Mouse (Mus musculus) midbrain, embryonic 10.5 days (tissue): ENCODE results near the gene Rsrc2. TPM values are rescaled to one million over a fixed set of nuclear protein-coding genes. Genes with fewer than 3 reads are reported as not detected.
"Not testable (repeated sequence)": the region's sequence is repeated elsewhere in the genome, so short reads cannot be mapped to it uniquely, and the experiment has no call there.

Source experiments
- DNase-seq: peaks from one replicate; pipeline ENCODE4 v3.0.0-alpha.2; 2017; ENCODE audit warnings: low spot score
- H3K27ac ChIP-seq: fragments of 300-500 bp; sonication (generic); replicated peaks from 2 replicates; pipeline ENCODE4 v1.5.1; 2016; ENCODE audit warnings: mild to moderate bottlenecking
- H3K27me3 ChIP-seq: fragments of 300-500 bp; sonication (generic); 2 replicates; pipeline ENCODE4 v1.6.1; 2016; ENCODE audit warnings: low read depth, mild to moderate bottlenecking; ENCODE audit not compliant: poor library complexity, severe bottlenecking
- H3K36me3 ChIP-seq: fragments of 300-500 bp; sonication (generic); 2 replicates; pipeline ENCODE4 v1.6.1; 2016; ENCODE audit warnings: mild to moderate bottlenecking, moderate library complexity
- H3K4me1 ChIP-seq: fragments of 300-500 bp; sonication (generic); 2 replicates; pipeline ENCODE4 v1.6.1; 2016
- H3K4me3 ChIP-seq: fragments of 300-500 bp; sonication (generic); 2 replicates; pipeline ENCODE4 v1.5.1; 2016; ENCODE audit warnings: mild to moderate bottlenecking, moderate library complexity
- H3K9me3 ChIP-seq: fragments of 300-500 bp; sonication (generic); replicated peaks from 2 replicates; pipeline ENCODE4 v1.6.1; 2016; ENCODE audit warnings: mild to moderate bottlenecking
- WGBS: fragments of 180-500 bp; shearing (Covaris S2); methylation state at CpG from one replicate; pipeline ENCODE4 v1.1.7; 2016; 5-methylcytosine and 5-hydroxymethylcytosine counted together
- polyA plus RNA-seq: library from polyadenylated mRNA; unstranded; fragments of >200 nt; fragmentation: Nextera tagmentation; extraction: Ambion mirVana; gene quantifications from 2 replicates; pipeline ENCODE4 v1.2.1, GENCODE M21; 2016

The Rsrc2 gene
- 126 and 151 TPM in 2 replicates for polyA plus RNA-seq

DNA sequence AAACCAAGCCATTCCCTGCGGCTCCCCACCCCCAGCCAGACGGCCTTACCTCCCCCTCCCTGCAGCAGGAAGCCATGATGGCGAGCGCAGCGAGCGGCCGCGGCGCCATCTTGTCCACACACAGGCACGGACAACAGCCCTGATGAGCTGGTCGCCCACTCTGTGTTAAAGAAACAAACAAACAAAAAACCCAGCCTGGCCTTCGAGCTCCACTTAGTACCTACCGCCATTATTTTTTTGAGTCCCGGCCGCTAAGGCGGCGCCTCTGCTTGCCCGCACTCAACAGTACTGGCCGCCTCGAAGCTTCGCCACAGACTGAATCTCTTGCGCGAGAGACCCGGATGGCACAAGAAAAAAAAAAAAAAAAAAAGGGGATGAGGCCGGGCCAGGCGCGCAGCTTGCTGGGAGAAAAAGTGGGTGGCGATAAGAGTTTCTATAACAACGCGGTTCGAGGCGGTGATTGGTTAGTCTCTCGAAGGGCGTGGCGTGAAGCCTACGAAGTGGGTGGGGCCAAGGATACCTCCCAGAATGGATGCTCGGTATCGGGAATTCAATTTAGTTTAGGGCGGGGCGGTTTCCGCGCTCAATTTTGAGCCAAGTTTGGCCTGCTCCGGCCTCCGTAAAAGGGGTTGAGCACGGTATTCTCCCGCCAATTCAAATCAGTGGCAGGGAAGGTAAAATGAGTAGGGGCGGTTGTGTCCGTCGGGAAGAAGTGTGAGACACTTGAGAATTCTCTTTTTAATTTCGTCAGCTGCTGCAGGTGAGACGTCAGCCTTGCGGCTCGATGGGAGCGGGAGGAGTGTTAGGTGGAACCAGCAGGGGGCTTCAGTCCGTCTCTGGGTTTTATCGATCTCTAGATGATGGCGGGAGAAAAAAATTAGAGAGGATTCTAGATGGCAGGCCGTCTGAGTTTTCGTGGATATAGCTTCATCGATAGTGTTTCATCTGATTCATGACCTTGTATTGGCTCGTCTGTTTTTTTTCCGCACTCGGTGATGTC, at the start of gene Rsrc2, which contains the start of gene Kntc1:
Gene Rsrc2 (minus strand): TSS at position 350 of the 1,000 bp plus-strand sequence.
Gene Kntc1 (plus strand): TSS at position 652 of the 1,000 bp plus-strand sequence.
- H3K27me3 ChIP-seq, result no peaks in the 10 kb centered on the region
- H3K4me3 ChIP-seq, result peak within 1 kb of the TSS; percentile 73
- no peaks in the 10 kb centered on the region for H3K9me3 ChIP-seq
- DNase-seq, result peak; percentile 99
- peaks cover 36% of the 10 kb centered on the region for H3K4me1 ChIP-seq
- H3K36me3 ChIP-seq, result peaks cover 56% of the 10 kb centered on the region
- WGBS, result under 1% methylated on average over 63 of the region's 63 CpGs
- peak within 1 kb of the TSS; percentile 98 for H3K27ac ChIP-seq

DNA sequence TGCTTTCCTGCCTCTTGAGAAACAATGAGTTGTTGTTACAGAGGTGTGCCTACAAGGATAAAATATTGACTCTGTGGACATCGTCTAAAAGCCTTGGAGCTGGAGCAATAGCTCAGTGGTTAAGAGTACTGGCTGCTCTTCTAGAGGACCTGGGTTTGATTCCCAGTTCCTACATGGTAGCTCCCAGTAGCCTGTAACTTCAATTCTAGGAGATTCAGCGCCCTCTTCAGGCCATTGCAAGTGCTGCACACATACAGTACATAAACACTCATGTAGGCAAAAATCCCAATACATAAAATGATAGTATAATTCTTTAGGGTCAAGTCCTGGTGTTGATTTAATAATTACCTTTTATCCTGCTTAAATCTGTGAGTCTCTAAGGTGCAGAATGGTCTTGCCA, 43.9 kb upstream of the Rsrc2 start:
- WGBS, result 88% methylated on average over 2 of the region's 2 CpGs
- Histone ChIP-seq H3K9me3 (no peaks in the 10 kb centered on the region), H3K27me3 (no peaks in the 10 kb centered on the region), H3K4me3 (no peak overlapping the region), H3K36me3 (peaks cover 100% of the 10 kb centered on the region), H3K4me1 (no peaks in the 10 kb centered on the region), H3K27ac (no peak overlapping the region)
- DNase-seq, result no peak

DNA sequence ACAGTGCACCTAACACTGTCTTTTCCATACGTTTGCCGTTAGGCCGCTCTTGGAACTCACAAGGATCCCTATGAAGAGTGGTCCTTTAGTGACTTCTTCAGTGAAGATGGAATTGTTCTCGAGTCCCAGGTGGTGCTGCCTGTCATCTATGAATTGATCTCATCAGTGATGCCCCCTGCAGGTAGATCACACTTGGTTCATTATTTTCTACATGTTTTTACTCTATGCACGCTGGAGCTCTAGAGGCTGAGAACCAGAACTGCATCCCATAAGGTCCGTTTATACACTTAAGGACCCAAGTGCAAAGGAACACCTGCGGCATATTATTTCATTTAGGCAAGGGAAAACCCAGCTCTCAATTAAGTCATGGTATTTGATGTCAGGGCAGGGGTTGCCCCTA, 39.8 kb upstream of the Rsrc2 start:
- Histone ChIP-seq H3K4me1 (no peaks in the 10 kb centered on the region), H3K27ac (no peak overlapping the region), H3K36me3 (peaks cover 100% of the 10 kb centered on the region), H3K4me3 (no peak overlapping the region), H3K9me3 (no peaks in the 10 kb centered on the region), H3K27me3 (no peaks in the 10 kb centered on the region)
- 93% methylated on average over 7 of the region's 7 CpGs for WGBS
- no peak for DNase-seq

DNA sequence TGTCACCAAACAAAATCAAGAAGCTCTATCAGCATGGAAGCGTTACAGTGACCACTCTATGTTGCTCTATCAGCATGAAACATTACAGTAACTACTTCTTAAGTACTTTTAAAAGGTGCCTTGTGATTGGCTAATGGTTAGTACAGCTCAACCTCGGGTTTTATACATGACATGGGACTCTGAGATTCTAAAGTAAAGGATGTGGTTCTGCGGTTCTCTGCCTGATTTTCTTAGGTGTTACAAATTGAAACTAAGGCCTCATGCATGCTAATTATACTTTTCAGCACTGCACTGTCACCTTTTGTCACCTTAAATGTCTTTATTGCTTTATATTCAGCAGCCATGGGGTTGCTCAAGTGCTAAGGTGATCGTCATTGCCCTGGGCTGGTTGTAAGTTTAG, 32.6 kb upstream of the Rsrc2 start:
- WGBS, result 90% methylated on average over 4 of the region's 4 CpGs
- Histone ChIP-seq H3K27me3 (no peaks in the 10 kb centered on the region), H3K36me3 (peaks cover 100% of the 10 kb centered on the region), H3K4me3 (no peak overlapping the region), H3K4me1 (no peaks in the 10 kb centered on the region), H3K27ac (no peak overlapping the region), H3K9me3 (no peaks in the 10 kb centered on the region)
- no peak for DNase-seq

DNA sequence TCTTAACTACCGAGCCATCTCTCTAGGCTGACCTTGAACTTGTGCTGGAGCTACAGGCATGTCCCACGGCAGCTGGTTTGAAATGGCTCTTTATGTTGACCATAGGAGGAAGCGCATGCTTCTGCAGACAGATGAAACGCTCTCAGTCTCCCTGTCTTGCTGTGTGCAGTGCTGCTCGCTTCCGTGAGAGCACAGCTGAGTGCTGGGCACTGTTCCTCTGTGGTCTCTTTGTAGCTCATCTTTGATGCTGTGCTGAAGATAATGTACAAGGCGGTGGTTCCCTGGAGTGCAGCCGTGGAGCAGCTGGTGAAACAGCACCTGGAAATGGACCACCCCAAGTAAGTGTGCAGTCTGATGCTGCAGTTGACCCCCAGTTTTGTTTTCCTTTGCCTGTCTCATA, 31.5 kb upstream of the Rsrc2 start:
- H3K27me3 ChIP-seq, result no peaks in the 10 kb centered on the region
- no peaks in the 10 kb centered on the region for H3K9me3 ChIP-seq
- no peak overlapping the region for H3K4me3 ChIP-seq
- H3K27ac ChIP-seq, result no peak overlapping the region
- 94% methylated on average over 8 of the region's 8 CpGs for WGBS
- DNase-seq, result no peak
- no peaks in the 10 kb centered on the region for H3K4me1 ChIP-seq
- peaks cover 100% of the 10 kb centered on the region for H3K36me3 ChIP-seq

DNA sequence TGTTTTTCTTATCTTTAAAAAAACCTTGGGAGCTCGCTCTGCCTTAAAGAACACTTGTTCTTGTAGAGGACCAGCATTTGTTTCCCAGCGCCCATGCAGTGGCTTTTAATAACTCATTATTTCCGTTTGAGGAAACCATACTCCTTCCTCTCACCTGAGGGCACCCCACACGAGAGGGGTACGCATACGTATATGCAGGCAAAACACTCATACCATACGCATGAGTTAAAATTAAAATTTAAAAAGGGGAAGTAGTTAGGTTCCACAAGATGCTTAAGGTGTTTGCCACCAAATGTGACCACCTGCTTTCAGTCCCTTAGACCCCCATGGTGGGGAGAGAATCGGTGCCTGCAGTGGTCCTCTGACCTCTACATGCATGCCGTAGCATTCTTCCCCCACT, 24.2 kb upstream of the Rsrc2 start:
- no peaks in the 10 kb centered on the region for H3K4me1 ChIP-seq
- WGBS, result 95% methylated on average over 9 of the region's 9 CpGs
- H3K27ac ChIP-seq, result no peak overlapping the region
- no peak overlapping the region for H3K4me3 ChIP-seq
- no peaks in the 10 kb centered on the region for H3K27me3 ChIP-seq
- no peaks in the 10 kb centered on the region for H3K9me3 ChIP-seq
- peaks cover 100% of the 10 kb centered on the region for H3K36me3 ChIP-seq
- DNase-seq, result no peak

DNA sequence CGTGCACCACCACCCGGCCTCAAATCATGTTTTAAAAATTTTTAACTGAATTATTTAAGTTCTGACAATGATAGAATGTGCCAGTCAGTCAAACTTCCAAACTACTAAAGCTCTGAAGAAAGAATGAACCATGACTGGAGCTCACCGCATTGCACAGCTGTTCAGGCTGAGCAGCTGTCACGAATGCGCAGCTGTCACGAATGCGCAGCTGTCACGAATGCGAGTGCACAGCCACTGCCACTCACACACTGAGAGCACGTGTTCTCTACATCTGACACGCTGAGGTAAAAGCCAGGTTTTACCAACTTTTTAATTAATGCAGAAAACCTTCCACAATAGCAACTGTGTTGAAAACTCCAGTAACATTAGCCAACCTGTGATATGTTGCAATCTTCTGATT, 17.2 kb upstream of the Rsrc2 start:
- H3K4me1 ChIP-seq, H3K27ac ChIP-seq, H3K9me3 ChIP-seq, H3K27me3 ChIP-seq, DNase-seq, H3K4me3 ChIP-seq: not testable (repeated sequence)
- H3K36me3 ChIP-seq, result peaks cover 97% of the 10 kb centered on the region
- 95% methylated on average over 11 of the region's 11 CpGs for WGBS

DNA sequence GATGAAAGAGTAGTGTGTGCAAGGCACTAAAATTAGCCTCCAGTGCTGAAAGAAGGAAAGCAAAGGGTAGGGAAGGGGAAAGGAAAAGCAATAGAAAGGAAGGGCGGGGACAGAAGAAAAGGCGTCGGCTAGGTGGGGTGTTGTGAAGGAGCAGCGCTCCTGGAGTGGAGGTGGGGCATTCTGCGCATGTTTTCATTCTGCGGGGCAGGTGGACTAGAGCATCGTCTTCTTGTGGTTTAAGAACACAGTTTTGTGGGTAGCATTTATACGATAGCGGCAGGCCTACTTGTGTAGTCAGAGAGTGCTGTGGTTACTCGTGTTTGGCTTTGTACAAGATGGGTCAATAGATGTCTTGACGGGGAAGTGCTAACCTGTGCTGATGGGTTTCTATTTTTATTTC, 16.3 kb upstream of the Rsrc2 start:
- 96% methylated on average over 11 of the region's 11 CpGs for WGBS
- Histone ChIP-seq H3K4me3 (no peak overlapping the region), H3K27ac (no peak overlapping the region), H3K9me3 (no peaks in the 10 kb centered on the region), H3K36me3 (peaks cover 96% of the 10 kb centered on the region), H3K4me1 (no peaks in the 10 kb centered on the region), H3K27me3 (no peaks in the 10 kb centered on the region)
- DNase-seq, result no peak

DNA sequence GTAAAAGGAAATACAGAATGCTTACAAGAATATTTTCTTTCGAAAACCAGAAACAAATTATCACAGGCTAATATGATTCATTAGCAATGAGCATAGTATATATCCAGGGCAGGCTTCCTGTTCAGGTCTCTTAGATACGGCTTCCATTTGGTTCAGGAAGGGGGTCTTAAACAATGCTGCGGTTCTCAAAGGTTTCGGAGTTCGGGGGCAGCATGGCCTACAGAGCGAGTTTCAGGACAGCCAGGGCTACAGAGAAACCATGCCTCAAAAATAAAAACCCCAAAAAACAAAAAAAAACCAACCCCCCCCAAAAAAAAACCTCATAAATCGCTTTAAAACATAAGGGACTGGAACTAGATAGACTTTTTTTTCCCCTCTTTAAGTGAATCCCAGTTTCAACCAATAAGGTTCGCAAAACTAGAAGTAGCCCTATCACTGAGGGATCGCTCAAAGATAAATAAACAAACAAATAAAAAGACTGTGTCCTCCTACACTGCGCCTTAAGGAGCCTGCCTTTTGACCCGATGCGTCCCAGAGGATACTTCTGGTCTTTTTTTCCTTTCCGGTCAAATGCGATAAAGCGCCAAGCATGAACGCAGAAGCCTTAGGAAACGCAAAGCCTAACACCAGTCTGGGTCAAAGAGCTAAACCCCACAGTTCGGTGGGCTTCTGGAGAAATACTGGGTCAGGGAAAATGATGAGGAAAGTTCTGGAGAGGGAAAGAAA, 712 bp downstream of the Rsrc2 start:
- WGBS, result 1% methylated on average over 18 of the region's 18 CpGs
- peak overlapping the region; percentile 73 for H3K4me3 ChIP-seq
- DNase-seq, result no peak
- H3K36me3 ChIP-seq, result peaks cover 56% of the 10 kb centered on the region
- H3K27me3 ChIP-seq, result no peaks in the 10 kb centered on the region
- H3K9me3 ChIP-seq, result no peaks in the 10 kb centered on the region
- peak overlapping the region; percentile 98 for H3K27ac ChIP-seq
- peaks cover 36% of the 10 kb centered on the region for H3K4me1 ChIP-seq

DNA sequence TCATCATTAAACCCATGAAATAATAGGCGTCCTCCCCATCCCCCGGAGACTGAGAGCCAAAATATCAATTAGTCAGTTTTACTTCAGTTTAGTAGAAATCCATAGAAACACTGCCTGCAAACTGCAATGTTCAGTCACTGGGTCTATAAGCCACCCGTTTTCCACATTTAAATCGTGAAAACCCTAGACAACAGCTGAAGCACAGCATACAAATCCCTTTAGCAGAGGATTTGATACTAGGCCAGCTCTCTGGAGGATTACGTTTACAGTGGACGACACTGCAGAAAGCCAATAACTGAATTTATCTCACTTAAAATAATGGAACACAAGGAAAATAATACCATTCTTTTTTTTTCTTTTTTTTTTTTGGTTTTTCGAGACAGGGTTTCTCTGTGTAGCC, 1.6 kb downstream of the Rsrc2 start:
- 41% methylated on average over 7 of the region's 7 CpGs for WGBS
- Histone ChIP-seq H3K27me3 (no peaks in the 10 kb centered on the region), H3K9me3 (no peaks in the 10 kb centered on the region), H3K27ac (peak overlapping the region; percentile 25; the same call in 1 of the 2 replicates), H3K36me3 (peaks cover 59% of the 10 kb centered on the region), H3K4me1 (peaks cover 36% of the 10 kb centered on the region), H3K4me3 (peak overlapping the region; percentile 73)
- DNase-seq, result no peak

DNA sequence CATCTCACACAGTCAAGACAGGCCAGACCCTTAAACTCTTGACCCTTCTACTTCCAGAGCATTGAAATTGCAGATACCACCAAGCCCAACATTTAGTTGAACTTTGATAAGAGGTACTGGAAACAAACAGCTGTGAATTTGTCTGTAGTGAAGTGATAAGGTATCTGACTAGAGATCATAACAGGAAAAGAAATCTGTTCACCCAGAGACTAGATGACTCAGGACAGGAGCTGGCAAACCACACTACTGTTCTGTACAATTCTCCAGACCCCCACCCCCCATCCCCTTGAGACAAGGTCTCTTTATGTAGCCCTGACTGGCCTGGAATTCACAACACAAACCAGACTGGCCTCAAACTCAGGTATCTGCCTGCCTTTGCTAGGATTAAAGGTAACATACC, 3.0 kb downstream of the Rsrc2 start:
- H3K27me3 ChIP-seq, result no peaks in the 10 kb centered on the region
- H3K4me3 ChIP-seq, result peak overlapping the region; percentile 73
- no peak overlapping the region for H3K27ac ChIP-seq
- H3K9me3 ChIP-seq, result no peaks in the 10 kb centered on the region
- DNase-seq, result no peak
- H3K36me3 ChIP-seq, result peaks cover 62% of the 10 kb centered on the region
- H3K4me1 ChIP-seq, result peaks cover 33% of the 10 kb centered on the region

DNA sequence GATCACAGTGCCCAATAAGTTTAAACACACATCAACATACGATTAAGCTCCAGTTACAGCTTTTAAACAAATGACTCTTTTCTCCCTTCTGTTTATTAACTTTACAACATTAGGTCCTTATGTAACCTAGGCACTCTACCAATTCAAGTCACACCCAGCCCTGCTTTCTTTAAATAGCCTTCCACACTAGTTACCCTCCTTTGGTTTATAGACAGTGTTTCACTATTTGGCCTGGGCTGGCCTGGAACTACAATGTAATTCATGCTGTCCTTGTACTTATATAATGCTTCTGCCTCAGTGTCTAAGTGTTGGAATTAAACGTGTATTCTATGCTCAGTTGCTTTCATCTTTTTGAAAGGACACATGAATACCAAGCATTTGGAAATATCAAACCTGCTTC, 4.9 kb downstream of the Rsrc2 start:
- Histone ChIP-seq H3K4me3 (no peak overlapping the region), H3K9me3 (no peaks in the 10 kb centered on the region), H3K27ac (no peak overlapping the region), H3K27me3 (no peaks in the 10 kb centered on the region), H3K36me3 (peaks cover 81% of the 10 kb centered on the region), H3K4me1 (peaks cover 21% of the 10 kb centered on the region)
- no peak for DNase-seq
- 95% methylated on average over 2 of the region's 2 CpGs for WGBS

DNA sequence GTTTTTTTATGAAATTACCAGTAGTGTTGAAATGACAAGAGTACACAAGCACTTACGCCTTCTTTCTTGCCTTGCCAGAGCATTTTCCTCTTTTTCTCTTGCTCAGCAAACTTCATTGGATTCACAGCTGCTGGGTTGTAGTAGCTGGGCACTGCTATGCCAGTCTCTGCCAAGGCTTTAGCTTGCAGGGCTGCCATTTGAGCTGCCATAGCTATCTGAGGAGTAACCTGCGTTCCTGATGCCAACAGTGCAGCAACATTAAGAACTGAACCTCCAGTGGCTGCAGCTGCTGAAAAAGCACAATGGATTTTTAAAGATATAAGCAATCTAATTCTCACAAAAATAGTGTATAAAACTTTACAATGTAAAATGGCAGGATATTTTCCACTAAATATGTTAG, 18.2 kb downstream of the Rsrc2 start:
- Histone ChIP-seq H3K4me1 (no peaks in the 10 kb centered on the region), H3K9me3 (no peaks in the 10 kb centered on the region), H3K4me3 (no peak overlapping the region), H3K27ac (no peak overlapping the region), H3K36me3 (peaks cover 89% of the 10 kb centered on the region), H3K27me3 (no peaks in the 10 kb centered on the region)
- no peak for DNase-seq
- 96% methylated on average over 2 of the region's 2 CpGs for WGBS
